In genomic region chr5:22522612-22523011, GRCm38 (mm10) we compare ENCODE assay signal across 22 mouse cellular contexts. TPM values are rescaled to one million over a fixed set of nuclear protein-coding genes. Genes with fewer than 3 reads are reported as not detected.
A peak's percentile ranks its signal among the peaks of the same experiment; 100 is the strongest.
DNase-seq lines count a peak whose midpoint lies in the region; ATAC-seq lines count a peak whose summit lies in the region.
"Had no signal": no experiment of that assay in that cellular context is flagged by ENCODE, and none has a peak within 500 bp of the region (broad histone marks: within the 10 kb centered on the region; RNA-seq: fewer than 3 reads in every experiment).

No protein-coding gene starts in this region.

- peak; percentile 64 for DNase-seq in embryonic facial prominence, embryonic 14.5 days (ENCODE audit: low spot score)
- DNase-seq in embryonic facial prominence, embryonic 10.5 days (ENCODE audit: low spot score): no peak
- DNase-seq in right cerebral cortex, adult 18-20 months: peak; percentile 18
- no peak for DNase-seq in right cerebral cortex, postnatal 36 days (ENCODE audit: low spot score in 2 of 2)
- peak; percentile 75 for DNase-seq in cerebellum, adult 9-11 months
- DNase-seq in lung, postnatal 4 days: peak; percentile 18 to 23
- no peak for DNase-seq in thymus, postnatal 25 days
- no peak for DNase-seq in layer of hippocampus, adult 18-20 months (ENCODE audit: low spot score in 2 of 2)
- DNase-seq: adrenal gland, postnatal 36 days; embryo, embryonic 11 days; forebrain, postnatal 0 days; heart, adult 11 months; kidney, adult 8-10 months; layer of hippocampus, adult 9-11 months had no signal

- no peak overlapping the region for H3K9ac ChIP-seq in embryonic facial prominence, embryonic 14.5 days (ENCODE audit: low read depth, low read length)
- H3K9ac ChIP-seq: forebrain, postnatal 0 days; heart, embryonic 13.5 days; hindbrain, embryonic 14.5 days; limb, embryonic 13.5 days; liver, embryonic 14.5 days; midbrain, embryonic 12.5 days; neural tube, embryonic 12.5 days had no signal

- H3K4me1 ChIP-seq in embryonic facial prominence, embryonic 14.5 days (ENCODE audit: control insufficient read depth, insufficient read depth, low read length): no peaks in the 10 kb centered on the region
- H3K4me1 ChIP-seq in embryonic facial prominence, embryonic 10.5 days: no peaks in the 10 kb centered on the region
- H3K4me1 ChIP-seq: forebrain, embryonic 10.5 days; heart, embryonic 13.5 days; limb, embryonic 13.5 days; midbrain, embryonic 12.5 days; neural tube, embryonic 12.5 days had no signal

- no peaks in the 10 kb centered on the region for H3K9me3 ChIP-seq in embryonic facial prominence, embryonic 14.5 days (ENCODE audit: control insufficient read depth, low read length)
- H3K9me3 ChIP-seq in embryonic facial prominence, embryonic 10.5 days: no peaks in the 10 kb centered on the region
- H3K9me3 ChIP-seq: forebrain, embryonic 10.5 days; G1E; heart, embryonic 13.5 days; limb, embryonic 13.5 days; midbrain, embryonic 12.5 days; neural tube, embryonic 12.5 days had no signal

- no peak overlapping the region for H3K4me3 ChIP-seq in embryonic facial prominence, embryonic 14.5 days (ENCODE audit: low read depth, low read length)
- H3K4me3 ChIP-seq in embryonic facial prominence, embryonic 10.5 days: no peak overlapping the region
- H3K4me3 ChIP-seq: forebrain, embryonic 10.5 days; heart, embryonic 13.5 days; limb, embryonic 13.5 days; midbrain, embryonic 12.5 days; neural tube, embryonic 12.5 days had no signal

- H3K4me2 ChIP-seq in embryonic facial prominence, embryonic 14.5 days (ENCODE audit: low read depth, low read length): no peak overlapping the region
- H3K4me2 ChIP-seq: heart, embryonic 13.5 days; hindbrain, embryonic 14.5 days; limb, embryonic 13.5 days; midbrain, embryonic 12.5 days; neural tube, embryonic 12.5 days had no signal

- WGBS in embryonic facial prominence, embryonic 14.5 days: 71% methylated on average over 4 of the region's 4 CpGs
- 93% methylated on average over 4 of the region's 4 CpGs for WGBS in embryonic facial prominence, embryonic 10.5 days

- ATAC-seq in embryonic facial prominence, embryonic 14.5 days (ENCODE audit: low read depth): no peak
- ATAC-seq: forebrain, postnatal 0 days had no signal

- peaks cover 44% of the 10 kb centered on the region for H3K36me3 ChIP-seq in embryonic facial prominence, embryonic 14.5 days (ENCODE audit: control insufficient read depth, insufficient read depth, low read length)
- H3K36me3 ChIP-seq in embryonic facial prominence, embryonic 10.5 days (replicated peaks): peaks cover 83% of the 10 kb centered on the region

- H3K27ac ChIP-seq in embryonic facial prominence, embryonic 14.5 days (replicated peaks; ENCODE audit: low read depth, low read length): no peak overlapping the region
- no peak overlapping the region for H3K27ac ChIP-seq in embryonic facial prominence, embryonic 10.5 days (replicated peaks)
- H3K27ac ChIP-seq: forebrain, embryonic 10.5 days; heart, embryonic 13.5 days; hindbrain, embryonic 14.5 days; limb, embryonic 13.5 days; liver, embryonic 14.5 days; midbrain, embryonic 12.5 days; neural tube, embryonic 12.5 days had no signal

- H3K27me3 ChIP-seq in embryonic facial prominence, embryonic 14.5 days (replicated peaks; ENCODE audit: control insufficient read depth, insufficient read depth, low read length): no peaks in the 10 kb centered on the region
- H3K27me3 ChIP-seq in embryonic facial prominence, embryonic 10.5 days (replicated peaks; ENCODE audit: low read depth, poor library complexity, severe bottlenecking): no peaks in the 10 kb centered on the region
- H3K27me3 ChIP-seq: heart, embryonic 13.5 days; limb, embryonic 13.5 days; midbrain, embryonic 12.5 days; neural tube, embryonic 12.5 days had no signal

RNA-seq across cellular contexts. Expression of gene Orc5, which starts 27.6 kb away (rescaled TPM):
- polyA plus RNA-seq in embryonic facial prominence, embryonic 14.5 days (2014; fragmentation: Nextera tagmentation; extraction: Ambion mirVana): 31.5 and 37.5 TPM in 2 replicates
- polyA plus RNA-seq in embryonic facial prominence, embryonic 10.5 days (2016; fragmentation: Nextera tagmentation; extraction: Ambion mirVana): 50.1 and 50.7 TPM in 2 replicates
- 10 to 100 TPM; 19.7 to 20.6 TPM for total RNA-seq in layer of hippocampus, adult 18-20 months (2021)

Comparison
In these comparisons a context has a peak if more than half of its experiments do, and no peak if none do; other contexts are left out.
1. DNase-seq: peak in embryonic facial prominence, embryonic 14.5 days (single experiment), right cerebral cortex, adult 18-20 months (single experiment), cerebellum, adult 9-11 months (single experiment) and lung, postnatal 4 days (2 of 2); none in embryonic facial prominence, embryonic 10.5 days (single experiment), right cerebral cortex, postnatal 36 days (0 of 2), thymus, postnatal 25 days (single experiment) and layer of hippocampus, adult 18-20 months (0 of 2).